Mouse (Mus musculus) liver, embryonic 13.5 days (tissue): ENCODE measurements around the gene I0C0044D17Rik. TPM values are rescaled to one million over a fixed set of nuclear protein-coding genes. Genes with fewer than 3 reads are reported as not detected.

ENCODE experiments used
- polyA plus RNA-seq: library from polyadenylated mRNA; unstranded; fragments of >200 nt; fragmentation: Nextera tagmentation; extraction: Ambion mirVana; gene quantifications from 2 replicates; pipeline ENCODE4 v1.2.1, GENCODE M21; 2015

Gene I0C0044D17Rik
- polyA plus RNA-seq, 1 experiment from 2014 or later, result not detected

Other genes with a start within 250 kb of the I0C0044D17Rik start
- not detected in 2 replicates for gene L1td1, start 97.1 kb downstream of the I0C0044D17Rik start, polyA plus RNA-seq
- 0.07 and 0.08 TPM in 2 replicates for gene Kank4, start 6.3 kb downstream of the I0C0044D17Rik start, polyA plus RNA-seq
- gene Usp1, start 100.0 kb upstream of the I0C0044D17Rik start, polyA plus RNA-seq, result 70.6 and 86.4 TPM in 2 replicates
- gene Angptl3, start 207.1 kb upstream of the I0C0044D17Rik start, polyA plus RNA-seq, result 38.6 and 48.2 TPM in 2 replicates